Mouse (Mus musculus) heart, postnatal 0 days (tissue): Measurements from ENCODE around the gene Ube2e1. TPM values are rescaled to one million over a fixed set of nuclear protein-coding genes. Genes with fewer than 3 reads are reported as not detected.
A peak's percentile ranks its signal among the peaks of the same experiment; 100 is the strongest.

Experiments
- ATAC-seq: fragments of 200-750 bp; cut with Nextera tagmentation; 2 replicates; pipeline ENCODE4 v1.8.0; 2017; ENCODE audit warnings: low read depth, moderate number of reproducible peaks, moderate library complexity; ENCODE audit not compliant: insufficient read depth
- DNase-seq: peaks from one replicate; pipeline ENCODE4 v3.0.0-alpha.2; 2016; ENCODE audit warnings: low spot score
- H3K27ac ChIP-seq: fragments of 300-500 bp; sonication (generic); 2 replicates; pipeline ENCODE4 v1.5.1; 2014; ENCODE audit warnings: low read depth, mild to moderate bottlenecking
- H3K27me3 ChIP-seq: fragments of 300-500 bp; sonication (generic); 2 replicates; pipeline ENCODE4 v1.6.1; 2014; ENCODE audit warnings: low read length, mixed read lengths; ENCODE audit not compliant: control insufficient read depth, insufficient read depth
- H3K36me3 ChIP-seq: fragments of 300-500 bp; sonication (generic); replicated peaks from 2 replicates; pipeline ENCODE4 v1.6.1; 2014; ENCODE audit warnings: low read length, mixed read lengths; ENCODE audit not compliant: control insufficient read depth, insufficient read depth
- H3K4me1 ChIP-seq: fragments of 300-500 bp; sonication (generic); 2 replicates; pipeline ENCODE4 v1.6.1; 2014; ENCODE audit warnings: antibody characterized with exemption; ENCODE audit not compliant: control insufficient read depth, insufficient read depth
- H3K4me2 ChIP-seq: fragments of 300-500 bp; sonication (generic); 2 replicates; pipeline ENCODE4 v1.6.1; 2014; ENCODE audit warnings: low read depth, mild to moderate bottlenecking, low read length, moderate library complexity
- H3K4me3 ChIP-seq: fragments of 300-500 bp; sonication (generic); 2 replicates; pipeline ENCODE4 v1.5.1; 2014; ENCODE audit warnings: low read depth, low read length
- H3K9ac ChIP-seq: fragments of 300-500 bp; sonication (generic); replicated peaks from 2 replicates; pipeline ENCODE4 v1.6.1; 2014; ENCODE audit warnings: low read depth, low read length, mixed read lengths
- H3K9me3 ChIP-seq: fragments of 300-500 bp; sonication (generic); replicated peaks from 2 replicates; pipeline ENCODE4 v1.6.1; 2016; ENCODE audit warnings: low read length; ENCODE audit not compliant: control insufficient read depth
- CTCF ChIP-seq: IDR thresholded peaks from 2 replicates; pipeline ENCODE4 v1.5.1; 2016; ENCODE audit warnings: antibody characterized with exemption, control low read depth, low read depth
- EP300 ChIP-seq: IDR thresholded peaks from 2 replicates; pipeline ENCODE4 v1.6.1; 2016; ENCODE audit warnings: antibody characterized with exemption, low read depth
- WGBS: fragments of 180-500 bp; shearing (Covaris S2); extraction: QIAGEN DNeasy Blood & Tissue Kit; methylation state at CpG from one replicate; pipeline ENCODE4 v1.1.7; 2014; 5-methylcytosine and 5-hydroxymethylcytosine counted together
- polyA plus RNA-seq: library from polyadenylated mRNA; unstranded; fragments of >200 nt; fragmentation: Nextera tagmentation; extraction: Ambion mirVana; gene quantifications from 2 replicates; pipeline ENCODE4 v1.2.1, GENCODE M21; 2015
- total RNA-seq: library from RNA; depleted of rRNA; stranded (reverse); fragments of >200 nt; gene quantifications from 2 replicates; pipeline ENCODE4 v1.2.3, GENCODE M21; 2014; ENCODE audit warnings: low replicate concordance

The Ube2e1 gene
- total and polyA plus RNA-seq, 2 experiments from 2014 or later, result 12.9 to 47.3 TPM

- Histone ChIP-seq H3K4me3 (no peak overlapping the region), H3K27me3 (no peaks in the 10 kb centered on the region), H3K9me3 (no peaks in the 10 kb centered on the region), H3K9ac (no peak overlapping the region), H3K36me3 (no peaks in the 10 kb centered on the region), H3K27ac (no peak overlapping the region), H3K4me1 (peaks cover 4% of the 10 kb centered on the region; the same call in 1 of the 2 replicates), H3K4me2 (no peak overlapping the region)
- TF ChIP-seq CTCF, result no peak
- no peak for TF ChIP-seq EP300
- DNase-seq, result no peak
- 41% methylated on average over 6 of the region's 6 CpGs for WGBS
- peak; percentile 68; the same call in 1 of the 2 replicates for ATAC-seq
Observed at GRCm38 (mm10) chr14:18355514-18356190, 24.0 kb upstream of the Ube2e1 start.

- H3K4me2 ChIP-seq, result no peak overlapping the region
Observed at GRCm38 (mm10) chr14:18353525-18353924, 21.9 kb upstream of the Ube2e1 start.

GRCm38 (mm10) chr14:18352934-18353333 is 21.3 kb upstream of the Ube2e1 start:
- no peaks in the 10 kb centered on the region for H3K36me3 ChIP-seq
- TF ChIP-seq EP300 (no peak), CTCF (no peak)
- WGBS, result 69% methylated on average over 3 of the region's 3 CpGs
- H3K4me1 ChIP-seq, result peaks cover 4% of the 10 kb centered on the region; the same call in 1 of the 2 replicates
- H3K4me2 ChIP-seq, result no peak overlapping the region
- ATAC-seq (no peak), DNase-seq (no peak)
- H3K27ac ChIP-seq, result no peak overlapping the region
- no peaks in the 10 kb centered on the region for H3K9me3 ChIP-seq
- no peak overlapping the region for H3K9ac ChIP-seq
- H3K27me3 ChIP-seq, result no peaks in the 10 kb centered on the region
- no peak overlapping the region for H3K4me3 ChIP-seq

More at GRCm38 (mm10) chr14:18353525-18353924, 21.9 kb upstream of the Ube2e1 start:
- TF ChIP-seq CTCF (peak; percentile 11; the same call in 1 of the 2 replicates), EP300 (no peak)
- H3K9ac ChIP-seq, result no peak overlapping the region
- H3K36me3 ChIP-seq, result no peaks in the 10 kb centered on the region
- ATAC-seq (no peak), DNase-seq (no peak)
- H3K27ac ChIP-seq, result no peak overlapping the region
- WGBS, result 63% methylated on average over 3 of the region's 3 CpGs
- H3K4me1 ChIP-seq, result peaks cover 4% of the 10 kb centered on the region; the same call in 1 of the 2 replicates
- H3K27me3 ChIP-seq, result no peaks in the 10 kb centered on the region
- no peaks in the 10 kb centered on the region for H3K9me3 ChIP-seq
- no peak overlapping the region for H3K4me3 ChIP-seq

- no peak overlapping the region for H3K27ac ChIP-seq
- no peak overlapping the region for H3K4me2 ChIP-seq
- H3K36me3 ChIP-seq, result no peaks in the 10 kb centered on the region
- ATAC-seq (no peak), DNase-seq (no peak)
- 79% methylated on average over 1 of the region's 1 CpGs for WGBS
- no peak overlapping the region for H3K4me3 ChIP-seq
- H3K27me3 ChIP-seq, result no peaks in the 10 kb centered on the region
- no peak overlapping the region for H3K9ac ChIP-seq
- no peaks in the 10 kb centered on the region; the same call in 1 of the 2 replicates for H3K4me1 ChIP-seq
- H3K9me3 ChIP-seq, result no peaks in the 10 kb centered on the region
- no peak for TF ChIP-seq EP300
- TF ChIP-seq CTCF, result no peak
Observed at GRCm38 (mm10) chr14:18350680-18351079, 19.0 kb upstream of the Ube2e1 start.

GRCm38 (mm10) chr14:18349871-18350270 is 18.2 kb upstream of the Ube2e1 start:
- ATAC-seq (no peak), DNase-seq (no peak)
- no peak overlapping the region for H3K9ac ChIP-seq
- no peaks in the 10 kb centered on the region for H3K27me3 ChIP-seq
- no peaks in the 10 kb centered on the region for H3K9me3 ChIP-seq
- no peak overlapping the region for H3K27ac ChIP-seq
- H3K4me3 ChIP-seq, result no peak overlapping the region
- no peaks in the 10 kb centered on the region for H3K4me1 ChIP-seq
- WGBS, result 59% methylated on average over 5 of the region's 5 CpGs
- no peaks in the 10 kb centered on the region for H3K36me3 ChIP-seq
- no peak overlapping the region for H3K4me2 ChIP-seq
- TF ChIP-seq CTCF (no peak), EP300 (no peak)

GRCm38 (mm10) chr14:18343589-18343988 is 11.9 kb upstream of the Ube2e1 start:
- 14% methylated on average over 4 of the region's 4 CpGs for WGBS
- H3K9ac ChIP-seq, result no peak overlapping the region
- DNase-seq (peak; percentile 43), ATAC-seq (peak; percentile 83; the same call in 1 of the 2 replicates)
- H3K9me3 ChIP-seq, result no peaks in the 10 kb centered on the region
- H3K27me3 ChIP-seq, result no peaks in the 10 kb centered on the region
- H3K4me2 ChIP-seq, result no peak overlapping the region
- no peak overlapping the region for H3K4me3 ChIP-seq
- H3K27ac ChIP-seq, result no peak overlapping the region
- H3K36me3 ChIP-seq, result no peaks in the 10 kb centered on the region
- TF ChIP-seq CTCF, result no peak
- TF ChIP-seq EP300, result no peak
- peaks cover 5% of the 10 kb centered on the region; the same call in 1 of the 2 replicates for H3K4me1 ChIP-seq
